Mouse (Mus musculus) lung, postnatal 0 days (tissue): Measurements from ENCODE around the gene Duox1. TPM values are rescaled to one million over a fixed set of nuclear protein-coding genes. Genes with fewer than 3 reads are reported as not detected.

Source experiments
- ATAC-seq: fragments of 200-750 bp; cut with Nextera tagmentation; 2 replicates; pipeline ENCODE4 v1.8.0; 2017; ENCODE audit warnings: moderate library complexity
- DNase-seq: peaks from one replicate; pipeline ENCODE4 v3.0.0-alpha.2; 2016; ENCODE audit warnings: low spot score
- H3K27ac ChIP-seq: fragments of 300-500 bp; sonication (generic); 2 replicates; pipeline ENCODE4 v1.5.1; 2014; ENCODE audit warnings: antibody characterized with exemption, mild to moderate bottlenecking, low read length, mixed read lengths
- H3K27me3 ChIP-seq: fragments of 300-500 bp; sonication (generic); replicated peaks from 2 replicates; pipeline ENCODE4 v1.6.1; 2014; ENCODE audit warnings: low read length, mixed read lengths; ENCODE audit not compliant: insufficient read depth
- H3K36me3 ChIP-seq: fragments of 300-500 bp; sonication (generic); 2 replicates; pipeline ENCODE4 v1.6.1; 2014; ENCODE audit warnings: low read length, mixed read lengths; ENCODE audit not compliant: insufficient read depth
- H3K4me1 ChIP-seq: fragments of 300-500 bp; sonication (generic); 2 replicates; pipeline ENCODE4 v1.6.1; 2014; ENCODE audit warnings: antibody characterized with exemption, low read depth, low read length, mixed read lengths; ENCODE audit not compliant: insufficient read depth
- H3K4me2 ChIP-seq: fragments of 300-500 bp; sonication (generic); replicated peaks from 2 replicates; pipeline ENCODE4 v1.6.1; 2014; ENCODE audit warnings: low read depth, mild to moderate bottlenecking, low read length, moderate library complexity, mixed read lengths
- H3K4me3 ChIP-seq: fragments of 300-500 bp; sonication (generic); 2 replicates; pipeline ENCODE4 v1.5.1; 2014; ENCODE audit warnings: low read depth, low read length
- H3K9ac ChIP-seq: fragments of 300-500 bp; sonication (generic); replicated peaks from 2 replicates; pipeline ENCODE4 v1.6.1; 2014; ENCODE audit warnings: low read depth, mild to moderate bottlenecking
- H3K9me3 ChIP-seq: fragments of 300-500 bp; sonication (generic); 2 replicates; pipeline ENCODE4 v1.6.1; 2016; ENCODE audit warnings: low read length, mixed read lengths
- CTCF ChIP-seq: IDR thresholded peaks from 2 replicates; pipeline ENCODE4 v1.5.1; 2016; ENCODE audit warnings: antibody characterized with exemption, mild to moderate bottlenecking
- EP300 ChIP-seq: IDR thresholded peaks from 2 replicates; pipeline ENCODE4 v1.6.1; 2016; ENCODE audit warnings: antibody characterized with exemption, mild to moderate bottlenecking, control low read depth
- WGBS: fragments of 180-500 bp; shearing (Covaris S2); extraction: QIAGEN DNeasy Blood & Tissue Kit; methylation state at CpG from one replicate; pipeline ENCODE4 v1.1.7; 2014; 5-methylcytosine and 5-hydroxymethylcytosine counted together
- polyA plus RNA-seq: library from polyadenylated mRNA; unstranded; fragments of >200 nt; fragmentation: Nextera tagmentation; extraction: Ambion mirVana; gene quantifications from 2 replicates; pipeline ENCODE4 v1.2.1, GENCODE M21; 2015

Duox1 gene
- 0.06 and 0.15 TPM in 2 replicates for polyA plus RNA-seq

DNA sequence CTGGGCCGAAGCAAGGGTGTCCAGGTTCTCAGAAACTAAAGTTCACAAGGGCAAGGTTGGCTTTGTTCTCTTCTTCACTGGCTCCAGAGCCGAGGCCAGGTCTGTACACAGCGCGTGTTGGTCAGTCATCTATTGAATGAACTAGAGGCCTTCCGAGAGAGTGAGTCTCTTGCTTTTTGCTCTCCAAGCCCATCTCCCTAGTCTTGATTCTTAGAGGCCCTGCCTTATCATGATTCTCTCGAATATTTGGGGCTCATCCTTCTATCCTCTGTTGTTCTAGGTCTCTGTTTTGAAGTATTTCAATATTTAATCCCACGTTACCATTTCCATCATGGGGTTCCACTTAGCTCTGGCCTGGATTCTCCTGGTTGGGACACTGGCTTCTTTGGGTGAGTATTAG, at the start of gene Duox1:
Duox1 (plus strand) TSS at position 301 of the 400 bp plus-strand sequence.
- TF ChIP-seq EP300 (no peak), CTCF (no peak)
- H3K27ac ChIP-seq = no peak within 1 kb of the TSS
- peaks cover 15% of the 10 kb centered on the region for H3K27me3 ChIP-seq
- DNase-seq (no peak), ATAC-seq (no peak)
- WGBS = 84% methylated on average over 7 of the region's 7 CpGs
- H3K9me3 ChIP-seq = no peaks in the 10 kb centered on the region
- H3K4me1 ChIP-seq = peaks cover 8% of the 10 kb centered on the region; the same call in 1 of the 2 replicates
- H3K4me3 ChIP-seq = no peak within 1 kb of the TSS
- H3K36me3 ChIP-seq = no peaks in the 10 kb centered on the region
- H3K9ac ChIP-seq = no peak within 1 kb of the TSS
- H3K4me2 ChIP-seq = no peak within 1 kb of the TSS

GRCm38 (mm10) chr2:122266407-122267193, 48.9 kb upstream of the Duox1 start:
- H3K9ac ChIP-seq = no peak overlapping the region
- no peaks in the 10 kb centered on the region for H3K4me1 ChIP-seq
- ATAC-seq (peak; percentile 23; the same call in 1 of the 2 replicates), DNase-seq (peak; percentile 6)
- no peaks in the 10 kb centered on the region for H3K36me3 ChIP-seq
- WGBS = 67% methylated on average over 7 of the region's 7 CpGs
- H3K27ac ChIP-seq = no peak overlapping the region
- TF ChIP-seq CTCF (no peak), EP300 (no peak)
- H3K27me3 ChIP-seq = no peaks in the 10 kb centered on the region
- no peaks in the 10 kb centered on the region for H3K9me3 ChIP-seq
- no peak overlapping the region for H3K4me2 ChIP-seq
- no peak overlapping the region for H3K4me3 ChIP-seq

GRCm38 (mm10) chr2:122278769-122279168, 36.7 kb upstream of the Duox1 start:
- 64% methylated on average over 3 of the region's 3 CpGs for WGBS
- H3K4me2 ChIP-seq = no peak overlapping the region
- H3K9ac ChIP-seq = no peak overlapping the region
- no peak for TF ChIP-seq CTCF
- no peak for TF ChIP-seq EP300
- no peak for DNase-seq
- H3K9me3 ChIP-seq = no peaks in the 10 kb centered on the region
- ATAC-seq = no peak
- H3K36me3 ChIP-seq = no peaks in the 10 kb centered on the region
- H3K4me1 ChIP-seq = no peaks in the 10 kb centered on the region
- H3K27me3 ChIP-seq = no peaks in the 10 kb centered on the region
- H3K27ac ChIP-seq = no peak overlapping the region
- no peak overlapping the region for H3K4me3 ChIP-seq

- Histone ChIP-seq H3K9me3 (no peaks in the 10 kb centered on the region), H3K4me2 (no peak overlapping the region), H3K27me3 (no peaks in the 10 kb centered on the region), H3K4me1 (no peaks in the 10 kb centered on the region), H3K36me3 (no peaks in the 10 kb centered on the region), H3K4me3 (no peak overlapping the region), H3K27ac (no peak overlapping the region), H3K9ac (no peak overlapping the region)
- WGBS = 48% methylated on average over 9 of the region's 9 CpGs
- ATAC-seq (no peak), DNase-seq (no peak)
- TF ChIP-seq EP300 = no peak
- TF ChIP-seq CTCF = no peak
These were observed 31.4 kb upstream of the Duox1 start for GRCm38 (mm10) chr2:122284091-122284490.

DNA sequence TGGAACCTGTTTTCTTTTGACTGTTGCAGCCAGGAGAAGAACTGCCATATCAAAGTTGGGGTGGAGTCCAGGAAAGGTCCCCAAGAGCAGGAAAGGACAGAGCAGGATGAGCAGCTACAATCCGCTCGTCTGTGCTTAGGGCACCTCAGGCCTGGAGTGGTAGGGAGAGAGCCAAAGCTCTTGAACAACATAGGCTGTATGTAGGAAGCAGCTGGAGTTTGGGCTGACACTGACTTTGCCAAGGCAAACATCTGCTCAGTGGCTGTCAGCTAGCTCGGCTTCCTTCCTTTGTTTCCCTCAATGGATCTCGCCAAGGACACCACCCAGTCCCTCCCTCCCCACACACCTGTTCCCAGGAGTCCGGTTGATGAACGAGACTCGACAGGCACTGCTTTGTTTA, 29.3 kb upstream of the Duox1 start:
- no peak for DNase-seq

DNA sequence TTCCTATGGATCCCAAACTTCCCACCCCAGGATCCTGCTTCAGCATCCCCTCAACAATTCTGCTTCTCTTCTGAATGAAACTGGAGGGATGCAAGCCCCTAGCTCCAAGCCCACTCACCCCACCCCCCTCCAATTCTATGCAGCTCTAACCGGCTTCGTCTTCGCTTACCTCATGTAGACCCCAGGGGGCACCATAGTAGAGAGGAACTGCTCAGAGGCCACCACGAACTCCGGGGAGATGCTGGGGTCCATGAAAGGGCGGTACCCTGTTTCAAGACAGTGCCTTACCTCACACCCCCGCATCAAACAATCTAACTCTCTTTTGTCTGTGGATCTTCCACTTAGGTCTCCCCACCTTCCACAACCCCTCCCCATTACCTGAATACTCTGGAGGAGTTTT, 20.6 kb upstream of the Duox1 start:
- Histone ChIP-seq H3K9me3 (no peaks in the 10 kb centered on the region), H3K36me3 (no peaks in the 10 kb centered on the region), H3K4me1 (peaks cover 5% of the 10 kb centered on the region; the same call in 1 of the 2 replicates), H3K27ac (no peak overlapping the region), H3K4me2 (no peak overlapping the region), H3K4me3 (no peak overlapping the region), H3K9ac (no peak overlapping the region), H3K27me3 (peaks cover 42% of the 10 kb centered on the region)
- ATAC-seq = no peak
- TF ChIP-seq EP300 (no peak), CTCF (no peak)
- 8% methylated on average over 7 of the region's 7 CpGs for WGBS
- no peak for DNase-seq

More for the DNA sequence above, 29.3 kb upstream of the Duox1 start:
- Histone ChIP-seq H3K27me3 (no peaks in the 10 kb centered on the region), H3K4me2 (no peak overlapping the region), H3K9me3 (no peaks in the 10 kb centered on the region), H3K9ac (no peak overlapping the region), H3K36me3 (no peaks in the 10 kb centered on the region), H3K4me3 (no peak overlapping the region), H3K4me1 (no peaks in the 10 kb centered on the region), H3K27ac (no peak overlapping the region)
- WGBS = 29% methylated on average over 7 of the region's 7 CpGs
- TF ChIP-seq CTCF (no peak), EP300 (no peak)
- ATAC-seq = 0 out of 2 replicates have a peak, but pooled peaks have one; percentile 6
